Mouse (Mus musculus) ES-E14 (cell line): ENCODE results near the gene Cep295.

Experiments
- CHD2 ChIP-seq: IDR thresholded peaks from 2 replicates; pipeline ENCODE4 v1.6.1; 2014; ENCODE audit warnings: mild to moderate bottlenecking, low read depth, low read length, inconsistent platforms
- HCFC1 ChIP-seq: IDR thresholded peaks from 2 replicates; pipeline ENCODE4 v1.6.1; 2012; ENCODE audit warnings: low read length, inconsistent platforms, borderline replicate concordance; ENCODE audit not compliant: insufficient read depth
- ZNF384 ChIP-seq: IDR thresholded peaks from 2 replicates; pipeline ENCODE4 v1.6.1; 2012; ENCODE audit warnings: low read depth, low read length, inconsistent platforms

DNA sequence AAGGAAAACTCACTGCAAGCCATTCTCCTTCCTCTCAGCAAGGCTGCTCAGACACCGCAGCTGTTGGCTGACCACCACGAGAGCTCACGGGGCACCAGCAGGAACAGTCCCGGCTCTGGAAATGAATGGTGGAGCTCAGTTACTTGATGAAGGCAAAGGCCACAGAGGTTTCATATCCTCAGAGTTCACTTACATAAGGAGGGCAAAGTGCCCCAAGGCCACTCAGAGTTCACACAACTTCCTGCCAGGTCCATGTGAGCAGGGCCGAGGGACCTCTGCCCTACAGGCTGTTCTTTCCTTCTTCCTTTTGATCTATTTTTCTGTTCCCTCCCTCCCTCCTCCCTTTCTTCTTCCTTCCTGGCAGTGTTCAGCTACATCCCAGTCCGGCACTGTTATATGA is 56.2 kb downstream of the Cep295 start:
- TF ChIP-seq HCFC1 (no peak), ZNF384 (no peak), CHD2 (no peak)
